Mouse (Mus musculus): Measurements from ENCODE around the gene Rpp40. TPM values are rescaled to one million over a fixed set of nuclear protein-coding genes. Genes with fewer than 3 reads are reported as not detected.

Gene Rpp40
- 10 to 100 TPM; 16.2 to 17.9 TPM for total RNA-seq (2021)
- long read RNA-seq, experiment 1, full-length matches to known transcripts, result 16 of 19 reads
- long read RNA-seq, experiment 1, partial matches to known transcripts, result 0 of 19 reads
- long read RNA-seq, experiment 1, other reads (novel, unspliced or antisense), result 3 of 19 reads
- long read RNA-seq, experiment 2, full-length matches to known transcripts, result 11 of 12 reads
- long read RNA-seq, experiment 2, partial matches to known transcripts, result 0 of 12 reads
- long read RNA-seq, experiment 2, other reads (novel, unspliced or antisense), result 1 of 12 reads

DNA sequence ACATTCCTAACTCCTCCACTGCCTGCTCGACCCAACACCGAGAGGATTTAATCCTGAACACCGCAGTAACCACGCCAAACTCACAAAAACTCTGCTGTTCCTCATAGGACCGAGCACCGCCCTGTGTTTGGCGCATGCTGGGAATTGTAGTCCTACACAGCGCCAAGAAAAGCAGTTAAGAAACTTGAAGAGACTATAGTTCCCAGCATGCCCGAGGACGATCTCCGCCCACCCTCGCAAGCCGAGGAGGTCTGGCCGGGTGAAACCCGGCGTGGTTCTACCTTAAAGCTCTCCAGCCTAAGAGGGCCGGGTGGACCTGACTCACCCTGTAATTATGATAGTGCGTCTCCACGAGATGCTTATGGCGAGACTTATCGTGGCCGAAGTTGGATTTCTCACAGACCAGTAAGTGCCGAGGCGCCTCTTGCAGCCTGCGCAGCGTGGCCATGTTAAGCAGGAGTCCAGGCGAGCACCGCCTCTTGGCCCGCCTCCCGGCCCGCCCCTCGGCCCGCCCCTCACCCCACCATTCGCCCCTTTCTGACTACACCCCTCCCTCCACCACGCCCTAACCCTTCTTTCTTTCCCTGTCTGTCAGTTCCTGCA lies at the start of gene Rpp40:
Gene Rpp40, minus strand, starts transcription at position 481 of the 603 bp plus-strand sequence.
- DNase-seq (ENCODE audit: low spot score in 2 of 2), result peak; percentile 40 to 75

- no peak for DNase-seq (ENCODE audit: low spot score in 2 of 2)
These were observed 43.8 kb upstream of the Rpp40 start for GRCm38 (mm10) chr13:35949814-35950455.

GRCm38 (mm10) chr13:35947354-35948000 lies 41.3 kb upstream of the Rpp40 start:
- peak; percentile 50 to 59 for DNase-seq (ENCODE audit: low spot score in 2 of 2)

DNA sequence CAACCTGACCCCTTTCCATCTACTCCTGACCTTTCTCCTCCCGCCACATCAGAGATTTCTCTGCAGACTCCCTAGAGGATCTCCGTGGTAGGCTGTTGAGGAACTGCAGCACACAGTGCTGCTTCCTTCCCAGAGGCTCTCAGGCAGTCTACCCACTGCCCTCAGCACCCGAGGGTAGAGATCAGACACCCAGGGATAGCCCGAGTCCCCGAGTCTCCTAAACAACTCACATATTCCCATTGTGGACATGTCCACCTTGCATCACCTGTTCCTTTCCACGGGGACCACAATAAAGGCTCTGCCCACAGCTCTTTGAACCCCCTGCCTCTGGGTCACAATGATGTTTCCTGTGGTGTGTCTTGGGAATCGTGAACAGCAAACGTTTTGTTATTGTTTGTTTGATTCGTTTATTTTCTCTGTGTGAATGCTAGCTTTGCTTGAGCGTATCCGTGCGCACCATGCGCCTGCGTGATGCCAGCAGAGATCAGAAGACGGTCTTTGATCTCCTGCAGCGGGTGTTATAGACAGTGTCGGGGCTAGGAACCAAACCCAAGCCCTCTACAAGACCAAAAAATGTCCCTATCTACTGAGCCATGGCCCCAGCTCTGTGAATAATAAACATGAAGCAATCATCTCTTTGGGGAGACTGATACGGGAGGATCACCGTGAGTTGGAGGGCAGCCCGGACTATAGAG lies 40.6 kb upstream of the Rpp40 start:
- DNase-seq (ENCODE audit: low spot score in 2 of 2), result no peak

- DNase-seq (ENCODE audit: low spot score in 2 of 2), result no peak
These were observed 34.8 kb upstream of the Rpp40 start for GRCm38 (mm10) chr13:35940934-35941333.

- DNase-seq (ENCODE audit: low spot score in 2 of 2), result no peak
These were observed 33.9 kb upstream of the Rpp40 start for GRCm38 (mm10) chr13:35939871-35940665.

GRCm38 (mm10) chr13:35937991-35938390 lies 31.8 kb upstream of the Rpp40 start:
- no peak for DNase-seq (ENCODE audit: low spot score in 2 of 2)

GRCm38 (mm10) chr13:35911476-35911875 lies 5.3 kb upstream of the Rpp40 start:
- DNase-seq (ENCODE audit: low spot score in 2 of 2), result no peak

DNA sequence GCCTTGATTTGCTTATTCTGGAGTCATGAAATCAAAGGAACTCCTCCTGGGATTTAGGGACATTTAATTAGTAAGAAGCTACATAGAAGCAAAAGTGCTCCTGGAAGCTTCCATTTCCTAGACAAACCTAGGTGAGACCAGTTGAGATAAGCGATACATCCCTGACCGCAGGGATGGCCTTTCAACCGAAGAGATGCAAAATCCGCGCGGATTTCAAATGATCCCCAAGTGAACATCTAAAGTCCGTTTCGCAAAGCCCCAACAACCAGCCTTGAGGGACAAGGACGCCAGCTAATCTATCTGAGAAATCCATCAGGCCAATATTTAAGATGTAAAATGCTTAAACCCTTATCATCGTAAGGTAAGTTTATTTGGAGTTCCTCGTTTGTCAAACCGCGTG lies 781 bp downstream of the Rpp40 start:
- DNase-seq (ENCODE audit: low spot score in 2 of 2), result no peak

DNA sequence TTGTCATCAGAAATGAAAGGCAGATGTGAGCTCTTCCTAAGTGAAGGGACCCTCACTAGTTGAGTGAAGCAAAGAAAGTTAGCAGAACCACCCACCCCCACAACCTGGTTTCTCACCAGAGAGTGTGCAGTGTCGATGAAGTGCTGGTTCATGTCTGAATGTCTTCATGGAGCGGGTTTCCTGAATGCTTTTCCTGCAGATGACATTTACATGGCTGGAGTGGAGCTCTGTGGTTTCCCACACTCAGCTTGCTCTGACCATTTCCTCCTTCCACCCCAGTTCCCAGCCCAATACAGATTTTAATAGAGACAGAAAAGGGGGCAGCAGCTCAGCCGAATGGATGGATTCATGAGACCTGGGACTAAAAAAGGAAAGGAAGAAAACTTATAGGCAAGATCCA lies 13.3 kb downstream of the Rpp40 start:
- no peak for DNase-seq (ENCODE audit: low spot score in 2 of 2)

DNA sequence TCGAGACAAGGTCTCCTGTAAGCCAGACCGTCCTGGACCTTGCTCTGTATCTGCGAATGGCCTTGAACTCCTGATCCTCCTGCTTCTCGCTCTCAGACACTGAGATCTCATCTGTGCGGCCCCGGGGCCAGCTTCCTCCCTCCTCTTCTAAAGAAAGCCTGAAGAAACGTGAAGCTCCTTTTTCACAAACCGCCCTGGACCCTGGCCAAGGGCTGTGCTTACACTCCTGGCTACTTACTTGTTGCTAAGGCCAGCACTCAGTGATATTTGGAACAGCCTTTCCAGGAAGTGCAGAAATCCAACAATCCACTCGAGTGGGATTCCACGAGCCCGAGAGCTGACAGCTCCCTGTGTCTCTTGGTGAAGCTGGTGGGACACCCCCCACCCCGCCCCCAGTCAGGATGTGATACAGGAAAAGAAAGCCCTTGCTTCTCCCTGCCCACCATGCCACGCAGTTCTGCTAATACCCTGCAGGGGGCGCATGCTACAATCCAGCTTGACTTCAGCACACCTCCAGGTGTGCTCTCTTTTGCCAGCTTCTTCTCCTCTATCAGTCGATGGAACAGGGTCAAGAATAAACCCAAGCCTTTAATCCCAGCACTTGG lies 19.9 kb downstream of the Rpp40 start:
- DNase-seq (ENCODE audit: low spot score in 2 of 2), result peak; percentile 26 to 53

DNA sequence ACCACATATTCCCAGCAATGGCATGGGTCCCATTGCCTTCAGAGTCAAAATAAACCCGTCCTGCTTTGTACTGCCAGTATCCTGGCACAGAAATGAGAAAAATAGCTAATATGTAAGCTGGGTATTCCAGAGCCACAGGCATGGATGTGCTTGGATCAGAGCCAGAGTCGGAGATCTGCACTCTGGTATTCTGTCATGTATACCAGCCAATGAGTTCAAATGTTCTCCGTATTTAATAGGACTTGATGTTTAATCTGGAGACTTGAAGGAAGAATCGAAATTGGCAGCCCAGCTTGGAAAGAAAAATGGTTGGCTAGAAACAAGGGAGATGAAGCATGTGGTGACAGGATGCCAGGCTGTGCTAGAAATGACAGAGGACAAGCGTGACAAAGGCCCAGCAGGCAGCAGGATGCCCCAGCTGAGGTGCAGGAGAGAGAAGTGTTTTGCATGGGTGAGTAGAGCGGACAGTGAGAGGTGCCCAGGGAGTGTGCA lies 25.6 kb downstream of the Rpp40 start:
- no peak for DNase-seq (ENCODE audit: low spot score in 2 of 2)

- DNase-seq (ENCODE audit: low spot score in 2 of 2), result no peak
These were observed 26.6 kb downstream of the Rpp40 start for GRCm38 (mm10) chr13:35879519-35879918.

DNA sequence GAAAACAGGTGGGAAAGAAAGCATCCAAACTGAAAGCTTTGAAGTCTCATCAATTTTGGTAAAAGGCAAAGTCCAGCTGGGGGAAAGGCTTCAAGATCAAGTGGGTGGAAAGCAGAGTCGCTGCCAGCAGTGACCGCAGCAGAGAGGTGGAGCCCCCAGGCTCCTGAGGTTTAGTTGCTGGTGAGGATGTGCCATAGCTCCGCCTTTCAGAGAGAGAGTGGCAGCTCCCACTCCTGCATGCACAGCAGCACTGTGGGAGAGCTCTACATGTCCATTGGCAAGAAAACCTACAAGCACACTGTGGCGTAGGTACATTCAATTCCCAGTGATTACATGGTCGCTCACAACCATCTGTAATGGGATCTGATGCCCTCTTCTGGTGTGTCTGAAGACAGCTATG lies 27.1 kb downstream of the Rpp40 start:
- no peak for DNase-seq (ENCODE audit: low spot score in 2 of 2)

GRCm38 (mm10) chr13:35878282-35878681 lies 27.9 kb downstream of the Rpp40 start:
- DNase-seq (ENCODE audit: low spot score in 2 of 2), result no peak

DNA sequence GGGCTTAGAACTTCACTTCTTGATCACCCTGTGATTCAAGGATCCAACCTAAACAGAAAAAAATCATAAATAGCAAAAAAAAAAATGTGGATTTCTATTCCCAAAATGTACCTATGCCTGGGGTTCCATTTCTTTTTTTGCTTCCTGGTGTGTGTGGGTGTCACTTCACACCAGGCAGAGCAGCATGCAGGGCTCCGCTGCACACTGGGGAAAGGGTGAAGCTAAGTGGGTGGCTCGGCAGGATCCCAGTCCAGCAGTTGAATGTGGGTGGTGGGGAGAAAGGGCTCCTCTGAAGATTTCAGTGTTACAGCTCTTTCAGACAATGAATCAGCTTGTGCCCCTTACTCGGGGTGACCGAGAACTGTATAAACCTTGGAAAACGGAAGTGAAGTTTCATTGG lies 30.8 kb downstream of the Rpp40 start:
- DNase-seq (ENCODE audit: low spot score in 2 of 2), result no peak

GRCm38 (mm10) chr13:35871107-35871506 lies 35.1 kb downstream of the Rpp40 start:
- DNase-seq (ENCODE audit: low spot score in 2 of 2), result no peak

DNA sequence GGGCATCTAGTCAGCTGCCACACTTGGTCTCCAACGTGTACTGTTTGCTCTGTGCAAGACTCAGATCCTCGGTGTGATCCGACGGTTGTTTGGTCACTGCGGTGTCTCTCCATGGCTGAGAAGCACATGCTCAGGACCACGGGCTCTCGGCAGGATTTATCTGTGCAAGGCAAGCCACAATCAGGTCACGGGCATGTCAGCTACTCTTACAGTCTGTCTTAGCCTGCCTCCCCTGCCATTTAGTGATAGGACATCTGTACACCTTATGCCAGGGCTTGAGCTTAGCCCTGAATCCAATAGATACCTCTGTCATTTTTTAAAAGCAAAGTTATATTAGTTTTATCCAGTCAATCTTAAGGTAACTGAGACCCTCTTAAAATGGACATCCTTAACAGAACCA lies 35.5 kb downstream of the Rpp40 start:
- no peak for DNase-seq (ENCODE audit: low spot score in 2 of 2)

- no peak for DNase-seq (ENCODE audit: low spot score in 2 of 2)
These were observed 45.2 kb downstream of the Rpp40 start for GRCm38 (mm10) chr13:35860916-35861315.

DNA sequence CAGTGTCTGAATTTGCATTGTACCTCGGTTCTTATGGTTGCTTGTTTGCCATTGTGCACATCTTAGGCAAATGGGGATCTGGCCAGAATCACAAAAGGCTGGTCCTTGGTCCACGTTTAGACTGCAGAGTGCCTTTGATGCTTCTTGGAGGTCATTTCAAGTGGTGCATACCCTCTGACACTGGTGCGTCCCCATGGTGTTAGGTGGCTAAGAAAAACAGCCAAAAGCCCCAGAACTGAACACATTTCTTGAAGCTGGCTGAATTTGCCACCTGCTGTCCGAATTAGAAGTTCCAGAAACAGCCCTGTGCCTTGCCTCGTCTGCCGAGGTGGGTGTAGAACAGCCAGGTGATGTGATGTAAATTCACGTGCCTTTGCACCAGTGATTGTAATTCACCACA lies 48.7 kb downstream of the Rpp40 start:
- DNase-seq (ENCODE audit: low spot score in 2 of 2), result no peak

Measured in adrenal gland, postnatal 4 days (tissue).